Mouse (Mus musculus) myocyte (in vitro differentiated cells): ENCODE results near the gene Pan2.

ENCODE experiments used
- CEBPB ChIP-seq: IDR thresholded peaks from 2 replicates; pipeline ENCODE4 v1.6.1; 2011; ENCODE audit warnings: mild to moderate bottlenecking, moderate library complexity; ENCODE audit not compliant: poor library complexity, insufficient read depth, severe bottlenecking
- E2F4 ChIP-seq: IDR thresholded peaks from one replicate; pipeline ENCODE4 v1.6.1; 2011; ENCODE audit warnings: mild to moderate bottlenecking, control low read depth, moderate library complexity; ENCODE audit not compliant: insufficient read depth
- MAX ChIP-seq: IDR thresholded peaks from one replicate; pipeline ENCODE4 v1.6.1; 2011; ENCODE audit warnings: low read depth, mild to moderate bottlenecking, control low read depth
- MYOD1 ChIP-seq, 3 experiments: IDR thresholded peaks; one replicate each; pipeline ENCODE4 v1.6.1; 2011; ENCODE audit warnings: control low read depth in 2 of 3, low read depth in 2 of 3, mild to moderate bottlenecking in 2 of 3, moderate library complexity in 1 of 3; ENCODE audit not compliant: insufficient read length in 2 of 3, control insufficient read depth in 1 of 3
- MYOG ChIP-seq, 3 experiments: IDR thresholded peaks; one replicate each; pipeline ENCODE4 v1.6.1; 2011; ENCODE audit warnings: control low read depth in 2 of 3, low read depth in 2 of 3, mild to moderate bottlenecking in 2 of 3; ENCODE audit not compliant: insufficient read length in 2 of 3, control insufficient read depth in 1 of 3, insufficient read depth in 1 of 3
- POLR2A ChIP-seq: IDR thresholded peaks from one replicate; pipeline ENCODE4 v1.6.1; 2011; ENCODE audit warnings: low read depth, mild to moderate bottlenecking, control low read depth, moderate library complexity; ENCODE audit not compliant: insufficient read length
- POLR2AphosphoS2 ChIP-seq: IDR thresholded peaks from one replicate; pipeline ENCODE4 v1.6.1; 2011; ENCODE audit warnings: low read depth, control low read depth; ENCODE audit not compliant: insufficient read length
- TCF12 ChIP-seq: IDR thresholded peaks from one replicate; pipeline ENCODE4 v1.6.1; 2011; ENCODE audit warnings: mild to moderate bottlenecking, control low read depth; ENCODE audit not compliant: poor library complexity, insufficient read depth, severe bottlenecking
- USF1 ChIP-seq: IDR thresholded peaks from one replicate; pipeline ENCODE4 v1.6.1; 2011; ENCODE audit warnings: low read depth, mild to moderate bottlenecking, control low read depth, moderate library complexity

- TF ChIP-seq POLR2A (no peak), MYOG (IDR thresholded peaks at IDR 0.05; ENCODE audit: control insufficient read depth in 1 of 3, insufficient read depth in 1 of 3, insufficient read length in 2 of 3, low read depth in 2 of 3) (no peak), MYOD1 (IDR thresholded peaks at IDR 0.05; ENCODE audit: control insufficient read depth in 1 of 3, insufficient read length in 2 of 3, low read depth in 2 of 3) (no peak), E2F4 (no peak), TCF12 (no peak), POLR2AphosphoS2 (no peak), CEBPB (0 out of 2 replicates have a peak, but pooled peaks have one; percentile 31), USF1 (no peak), MAX (no peak)
Measured at GRCm38 (mm10) chr10:128253677-128254255, 49.4 kb upstream of the Pan2 start, which contains the start of gene Apon.
